ENCODE assay signal across 28 mouse cellular contexts in the genomic region with DNA sequence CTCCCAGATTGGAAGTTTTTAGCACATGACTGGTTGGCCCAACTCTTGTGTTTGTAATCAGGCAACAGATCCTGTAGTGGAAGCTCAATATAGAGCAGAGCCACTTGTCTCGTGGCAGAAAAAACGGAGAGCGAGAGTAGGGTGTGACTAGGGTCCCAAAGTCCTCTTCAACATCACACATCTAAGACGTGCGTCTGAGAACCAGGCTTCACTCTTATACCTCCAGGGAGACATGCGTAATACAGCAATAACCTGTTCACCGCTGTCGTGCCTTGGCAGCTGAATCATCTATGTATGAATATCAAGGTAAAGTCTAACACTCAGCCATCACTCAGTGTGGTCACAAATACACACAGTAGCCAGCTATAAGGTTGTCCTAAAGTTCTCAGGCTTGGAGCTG.
DNase-seq lines count a peak whose midpoint lies in the region; ATAC-seq and TF ChIP-seq lines count a peak whose summit lies in the region.
"Had no signal": no experiment of that assay in that cellular context is flagged by ENCODE, and none has a peak within 500 bp of the region (broad histone marks: within the 10 kb centered on the region; RNA-seq: fewer than 3 reads in every experiment).

No protein-coding gene starts in this region.

- no peak overlapping the region for H3K4me2 ChIP-seq in heart, embryonic 12.5 days
- no peak overlapping the region for H3K4me2 ChIP-seq in forebrain, postnatal 0 days (ENCODE audit: low read depth)
- H3K4me2 ChIP-seq: embryonic facial prominence, embryonic 13.5 days; forebrain, embryonic 12.5 days; forebrain, embryonic 15.5 days; heart, embryonic 11.5 days; heart, embryonic 15.5 days; hindbrain, embryonic 13.5 days; intestine, embryonic 15.5 days; kidney, embryonic 15.5 days had no signal

- DNase-seq in heart, adult 11 months: peak; percentile 54
- peak; percentile 53 to 70 for DNase-seq in cerebellum, adult 18-20 months
- DNase-seq in cerebellum, adult 9-11 months: peak; percentile 70
- DNase-seq in frontal cortex, postnatal 14 days (ENCODE audit: low spot score in 2 of 2): no peak
- no peak for DNase-seq in forebrain, postnatal 0 days
- DNase-seq: adrenal gland, adult 8-10 months; adrenal gland, postnatal 25 days; embryo, embryonic 11 days; gastrocnemius, postnatal 10 days; gastrocnemius, postnatal 36 days; heart, postnatal 10 days; heart, postnatal 36 days; kidney, adult 11 months; kidney, adult 8-10 months had no signal

- no peaks in the 10 kb centered on the region for H3K36me3 ChIP-seq in heart, embryonic 12.5 days
- no peaks in the 10 kb centered on the region for H3K36me3 ChIP-seq in forebrain, postnatal 0 days (ENCODE audit: insufficient read depth)
- H3K36me3 ChIP-seq: embryonic facial prominence, embryonic 10.5 days; embryonic facial prominence, embryonic 13.5 days; forebrain, embryonic 12.5 days; forebrain, embryonic 15.5 days; heart, embryonic 15.5 days; hindbrain, embryonic 10.5 days; hindbrain, embryonic 13.5 days; intestine, embryonic 15.5 days; kidney, embryonic 15.5 days had no signal

- WGBS in heart, embryonic 12.5 days: 81% methylated on average over 8 of the region's 8 CpGs
- 85% methylated on average over 8 of the region's 8 CpGs for WGBS in forebrain, postnatal 0 days

- no peak overlapping the region for H3K4me3 ChIP-seq in heart, embryonic 12.5 days
- no peak overlapping the region for H3K4me3 ChIP-seq in forebrain, postnatal 0 days (ENCODE audit: low read depth, low read length)
- H3K4me3 ChIP-seq: embryonic facial prominence, embryonic 10.5 days; embryonic facial prominence, embryonic 13.5 days; erythroblast, embryonic 14.5 days; forebrain, embryonic 12.5 days; forebrain, embryonic 15.5 days; heart, embryonic 15.5 days; hindbrain, embryonic 10.5 days; hindbrain, embryonic 13.5 days; intestine, embryonic 15.5 days; kidney, embryonic 15.5 days had no signal

- H3K27me3 ChIP-seq in heart, embryonic 12.5 days (replicated peaks): no peaks in the 10 kb centered on the region
- no peaks in the 10 kb centered on the region for H3K27me3 ChIP-seq in forebrain, postnatal 0 days (ENCODE audit: insufficient read depth, low read length)
- H3K27me3 ChIP-seq: embryonic facial prominence, embryonic 13.5 days; forebrain, embryonic 12.5 days; forebrain, embryonic 15.5 days; heart, embryonic 15.5 days; hindbrain, embryonic 13.5 days; intestine, embryonic 15.5 days; kidney, embryonic 15.5 days had no signal

- no peaks in the 10 kb centered on the region for H3K9me3 ChIP-seq in heart, embryonic 12.5 days (replicated peaks)
- no peaks in the 10 kb centered on the region for H3K9me3 ChIP-seq in forebrain, postnatal 0 days (ENCODE audit: low read length)
- H3K9me3 ChIP-seq: embryonic facial prominence, embryonic 10.5 days; embryonic facial prominence, embryonic 13.5 days; forebrain, embryonic 12.5 days; forebrain, embryonic 15.5 days; heart, embryonic 15.5 days; hindbrain, embryonic 10.5 days; hindbrain, embryonic 13.5 days; intestine, embryonic 15.5 days; kidney, embryonic 15.5 days had no signal

- TF ChIP-seq CTCF in forebrain, postnatal 0 days (IDR thresholded peaks at IDR 0.05; ENCODE audit: low read depth): no peak

- no peaks in the 10 kb centered on the region for H3K4me1 ChIP-seq in heart, embryonic 12.5 days (replicated peaks)
- no peaks in the 10 kb centered on the region for H3K4me1 ChIP-seq in forebrain, postnatal 0 days (ENCODE audit: insufficient read depth)
- H3K4me1 ChIP-seq: embryonic facial prominence, embryonic 13.5 days; forebrain, embryonic 15.5 days; heart, embryonic 15.5 days; hindbrain, embryonic 10.5 days; hindbrain, embryonic 13.5 days; intestine, embryonic 15.5 days; kidney, embryonic 15.5 days had no signal

- no peak for ATAC-seq in heart, embryonic 12.5 days (ENCODE audit: insufficient number of reproducible peaks, low FRiP score)
- ATAC-seq in frontal cortex, adult (ENCODE audit: low TSS enrichment): no peak; the same call in 1 of the 2 replicates
- no peak for ATAC-seq in forebrain, postnatal 0 days
- ATAC-seq: CD4-positive, CD25-positive, alpha-beta regulatory T cell, adult 4 months; forebrain, embryonic 15.5 days; intestine, embryonic 15.5 days had no signal

- no peak overlapping the region for H3K9ac ChIP-seq in heart, embryonic 12.5 days
- no peak overlapping the region for H3K9ac ChIP-seq in forebrain, postnatal 0 days
- H3K9ac ChIP-seq: embryonic facial prominence, embryonic 13.5 days; forebrain, embryonic 12.5 days; forebrain, embryonic 15.5 days; heart, embryonic 15.5 days; hindbrain, embryonic 13.5 days; intestine, embryonic 15.5 days; kidney, embryonic 15.5 days had no signal

- no peak overlapping the region for H3K27ac ChIP-seq in heart, embryonic 12.5 days (ENCODE audit: poor library complexity, severe bottlenecking)
- H3K27ac ChIP-seq in forebrain, postnatal 0 days (ENCODE audit: low read depth, low read length): no peak overlapping the region
- H3K27ac ChIP-seq: embryonic facial prominence, embryonic 10.5 days; embryonic facial prominence, embryonic 13.5 days; forebrain, embryonic 12.5 days; forebrain, embryonic 15.5 days; heart, embryonic 15.5 days; hindbrain, embryonic 10.5 days; hindbrain, embryonic 13.5 days; intestine, embryonic 15.5 days; kidney, embryonic 15.5 days had no signal

Comparison
In these comparisons a context has a peak if more than half of its experiments do, and no peak if none do; other contexts are left out.
1. DNase-seq: peak in heart, adult 11 months (single experiment), cerebellum, adult 18-20 months (2 of 2) and cerebellum, adult 9-11 months (single experiment); none in frontal cortex, postnatal 14 days (0 of 2) and forebrain, postnatal 0 days (single experiment).